Mouse (Mus musculus) olfactory bulb, adult 2 months (tissue): ENCODE measurements around the gene Mrs2.
"Not testable (repeated sequence)": the region's sequence is repeated elsewhere in the genome, so short reads cannot be mapped to it uniquely, and the experiment has no call there.

ENCODE experiments used
- CTCF ChIP-seq: fragments of 200-500 bp; IDR thresholded peaks from 2 replicates; pipeline ENCODE4 v1.5.1; 2012; ENCODE audit warnings: low read depth, mild to moderate bottlenecking, low read length, moderate library complexity; ENCODE audit not compliant: insufficient read depth
- POLR2A ChIP-seq: fragments of 200-500 bp; IDR thresholded peaks from 2 replicates; pipeline ENCODE4 v1.6.1; 2012; ENCODE audit warnings: mild to moderate bottlenecking, low read depth, low read length, moderate library complexity; ENCODE audit not compliant: insufficient read depth

- not testable (repeated sequence) for TF ChIP-seq CTCF, POLR2A
Measured at GRCm38 (mm10) chr13:24971776-24972175, 48.4 kb downstream of the Mrs2 start.
